8 mouse cellular contexts compared by ENCODE assay signal in the genomic region with DNA sequence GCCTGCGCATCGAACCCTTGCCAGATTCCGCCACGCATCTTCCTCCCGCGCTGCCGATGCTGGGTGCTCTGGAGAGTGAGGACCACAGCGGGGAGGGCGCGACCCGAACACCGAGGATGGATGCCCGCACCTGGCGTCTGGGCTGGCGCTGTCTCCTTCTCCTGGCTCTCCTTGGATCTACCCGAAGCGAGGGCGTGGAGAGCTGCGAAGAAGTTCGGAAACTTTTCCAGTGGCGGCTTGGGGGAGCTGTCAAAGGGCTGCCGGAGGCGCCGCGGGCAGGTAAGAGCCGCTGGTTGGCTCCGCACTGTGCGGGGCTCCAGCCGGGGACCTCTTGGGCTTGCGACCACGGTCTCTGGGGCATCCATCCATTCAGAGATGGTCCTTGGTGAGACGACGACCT. TPM values are rescaled to one million over a fixed set of nuclear protein-coding genes. Genes with fewer than 3 reads are reported as not detected.
DNase-seq lines count a peak whose midpoint lies in the region; ATAC-seq lines count a peak whose summit lies in the region.

No protein-coding gene starts in this region.

- H3K36me3 ChIP-seq in heart, embryonic 16.5 days (ENCODE audit: control insufficient read depth, insufficient read depth), result no peaks in the 10 kb centered on the region
- no peaks in the 10 kb centered on the region for H3K36me3 ChIP-seq in limb, embryonic 15.5 days
- no peaks in the 10 kb centered on the region for H3K36me3 ChIP-seq in neural tube, embryonic 13.5 days

- DNase-seq in kidney, adult 9 months, result peak; percentile 12
- DNase-seq in kidney, adult 11 months, result no peak
- DNase-seq in ovary, postnatal 10 days (ENCODE audit: low spot score), result no peak
- DNase-seq in cerebellum, postnatal 25 days, result no peak

- H3K9ac ChIP-seq in heart, embryonic 16.5 days (ENCODE audit: low read length), result peak overlapping the region; percentile 60
- no peak overlapping the region; the same call in 1 of the 2 replicates for H3K9ac ChIP-seq in limb, embryonic 15.5 days
- H3K9ac ChIP-seq in neural tube, embryonic 13.5 days, result peak overlapping the region; percentile 69

- no peaks in the 10 kb centered on the region for H3K9me3 ChIP-seq in heart, embryonic 16.5 days (replicated peaks; ENCODE audit: control insufficient read depth, low read length)
- no peaks in the 10 kb centered on the region for H3K9me3 ChIP-seq in limb, embryonic 15.5 days
- no peaks in the 10 kb centered on the region for H3K9me3 ChIP-seq in neural tube, embryonic 13.5 days

- peak; percentile 39 for ATAC-seq in heart, embryonic 16.5 days (replicated peaks; ENCODE audit: extremely low read depth, insufficient read depth, low FRiP score)
- peak; percentile 44; the same call in 1 of the 2 replicates for ATAC-seq in limb, embryonic 15.5 days (ENCODE audit: insufficient number of reproducible peaks, low FRiP score, low TSS enrichment, low read depth)
- ATAC-seq in neural tube, embryonic 13.5 days (ENCODE audit: low read depth), result peak; percentile 71

- H3K27ac ChIP-seq in brown adipose tissue, adult 24 weeks (replicated peaks; ENCODE audit: low read depth, low read length), result no peak overlapping the region
- H3K27ac ChIP-seq in heart, embryonic 16.5 days (ENCODE audit: low read length), result no peak overlapping the region
- no peak overlapping the region for H3K27ac ChIP-seq in limb, embryonic 15.5 days
- no peak overlapping the region for H3K27ac ChIP-seq in neural tube, embryonic 13.5 days (replicated peaks)

- peak overlapping the region; percentile 46 for H3K4me3 ChIP-seq in brown adipose tissue, adult 24 weeks (ENCODE audit: insufficient read depth, low read depth, low read length)
- H3K4me3 ChIP-seq in heart, embryonic 16.5 days (ENCODE audit: low read length), result peak overlapping the region; percentile 78
- H3K4me3 ChIP-seq in limb, embryonic 15.5 days, result peak overlapping the region; percentile 68
- peak overlapping the region; percentile 61 for H3K4me3 ChIP-seq in neural tube, embryonic 13.5 days

- peaks cover 29% of the 10 kb centered on the region for H3K27me3 ChIP-seq in heart, embryonic 16.5 days (ENCODE audit: control insufficient read depth, insufficient read depth, low read length)
- H3K27me3 ChIP-seq in limb, embryonic 15.5 days, result peaks cover 29% of the 10 kb centered on the region
- peaks cover 56% of the 10 kb centered on the region for H3K27me3 ChIP-seq in neural tube, embryonic 13.5 days

- peak overlapping the region; percentile 98 for H3K4me2 ChIP-seq in heart, embryonic 16.5 days (ENCODE audit: low read depth, low read length)
- peak overlapping the region; percentile 96 for H3K4me2 ChIP-seq in limb, embryonic 15.5 days
- H3K4me2 ChIP-seq in neural tube, embryonic 13.5 days, result peak overlapping the region; percentile 87

- H3K4me1 ChIP-seq in brown adipose tissue, adult 24 weeks (ENCODE audit: control insufficient read depth, insufficient read depth, insufficient read length, low read length), result no peaks in the 10 kb centered on the region
- H3K4me1 ChIP-seq in heart, embryonic 16.5 days (ENCODE audit: control insufficient read depth, insufficient read depth, low read length), result peaks cover 3% of the 10 kb centered on the region
- H3K4me1 ChIP-seq in limb, embryonic 15.5 days, result peaks cover 10% of the 10 kb centered on the region
- H3K4me1 ChIP-seq in neural tube, embryonic 13.5 days (replicated peaks), result peaks cover 6% of the 10 kb centered on the region; the same call in 1 of the 2 replicates

- under 1% methylated on average over 33 of the region's 33 CpGs for WGBS in heart, embryonic 16.5 days
- whole genome bisulfite sequencing in limb, embryonic 15.5 days, result under 1% methylated on average over 33 of the region's 33 CpGs
- under 1% methylated on average over 33 of the region's 33 CpGs for WGBS in neural tube, embryonic 13.5 days

RNA-seq across cellular contexts. Expression of a gene that starts 0.5 kb away (rescaled TPM):
- not detected in 2 replicates for polyA plus RNA-seq in brown adipose tissue, adult 24 weeks (2012; ENCODE audit: insufficient read depth, insufficient read length, missing spikeins)
- polyA plus RNA-seq in heart, embryonic 16.5 days (2015; fragmentation: Nextera tagmentation; extraction: Ambion mirVana), result 0.12 and 0.43 TPM in 2 replicates
- polyA plus RNA-seq in limb, embryonic 15.5 days (2015; fragmentation: Nextera tagmentation; extraction: Ambion mirVana), result 1.1 and 1.5 TPM in 2 replicates
- polyA plus RNA-seq in neural tube, embryonic 13.5 days (2015; fragmentation: Nextera tagmentation; extraction: Ambion mirVana), result 6.7 and 7.1 TPM in 2 replicates
